11 mouse cellular contexts compared by ENCODE assay signal in genomic region chr13:63643394-63643793, GRCm38 (mm10).
DNase-seq lines count a peak whose midpoint lies in the region; ATAC-seq and TF ChIP-seq lines count a peak whose summit lies in the region.
"Had no signal": no experiment of that assay in that cellular context is flagged by ENCODE, and none has a peak within 500 bp of the region (broad histone marks: within the 10 kb centered on the region; RNA-seq: fewer than 3 reads in every experiment).

No protein-coding gene starts in this region.

- TF ChIP-seq CTCF in intestine, postnatal 0 days (IDR thresholded peaks at IDR 0.05; ENCODE audit: low read depth): no peak
- TF ChIP-seq CTCF in lung, postnatal 0 days (IDR thresholded peaks at IDR 0.05): no peak

- H3K27me3 ChIP-seq in embryonic facial prominence, embryonic 14.5 days (replicated peaks; ENCODE audit: control insufficient read depth, insufficient read depth, low read length): no peaks in the 10 kb centered on the region
- H3K27me3 ChIP-seq in intestine, postnatal 0 days (replicated peaks; ENCODE audit: control insufficient read depth, insufficient read depth, low read length): no peaks in the 10 kb centered on the region
- H3K27me3 ChIP-seq in lung, postnatal 0 days (replicated peaks; ENCODE audit: insufficient read depth, low read length): no peaks in the 10 kb centered on the region

- peak; percentile 85 for TF ChIP-seq EP300 in lung, postnatal 0 days (IDR thresholded peaks at IDR 0.05)

- intact Hi-C loops in left cerebral cortex, postnatal 10 days (cut with DNase I): no loop called here

- peak; percentile 27 for DNase-seq in adrenal gland, postnatal 14 days
- no peak for DNase-seq in adrenal gland, postnatal 36 days
- DNase-seq in embryonic facial prominence, embryonic 14.5 days (ENCODE audit: low spot score): peak; percentile 42
- peak; percentile 86 for DNase-seq in lung, postnatal 0 days (ENCODE audit: low spot score)
- DNase-seq in MN1 (ENCODE audit: low spot score): no peak
- no peak for DNase-seq in left cerebral cortex, postnatal 10 days (ENCODE audit: extremely low spot score in 1 of 2, low spot score in 2 of 2)
- no peak for DNase-seq in left cerebral cortex, adult 11 months (ENCODE audit: low spot score)
- DNase-seq: B cell, adult 2 months had no signal

- no peak; the same call in 1 of the 2 replicates for ATAC-seq in embryonic facial prominence, embryonic 14.5 days (ENCODE audit: low read depth)
- ATAC-seq in intestine, postnatal 0 days: no peak
- ATAC-seq in lung, postnatal 0 days: peak; percentile 80
- ATAC-seq: activated CD4-positive, CD25-positive, alpha-beta regulatory T cell, adult 4 months had no signal

- no peak overlapping the region for H3K4me3 ChIP-seq in embryonic facial prominence, embryonic 14.5 days (ENCODE audit: low read depth, low read length)
- H3K4me3 ChIP-seq in intestine, postnatal 0 days (ENCODE audit: low read depth, low read length): no peak overlapping the region
- H3K4me3 ChIP-seq in lung, postnatal 0 days (ENCODE audit: low read depth, low read length): no peak overlapping the region
- H3K4me3 ChIP-seq: megakaryocyte, embryonic 14.5 days had no signal

- no peak overlapping the region for H3K9ac ChIP-seq in embryonic facial prominence, embryonic 14.5 days (ENCODE audit: low read depth, low read length)
- H3K9ac ChIP-seq in intestine, postnatal 0 days (ENCODE audit: low read depth, low read length): no peak overlapping the region
- H3K9ac ChIP-seq in lung, postnatal 0 days (replicated peaks; ENCODE audit: low read depth): no peak overlapping the region

- peaks cover 22% of the 10 kb centered on the region for H3K4me1 ChIP-seq in embryonic facial prominence, embryonic 14.5 days (ENCODE audit: control insufficient read depth, insufficient read depth, low read length)
- H3K4me1 ChIP-seq in intestine, postnatal 0 days (replicated peaks; ENCODE audit: control insufficient read depth, insufficient read depth, low read length): no peaks in the 10 kb centered on the region
- 0 out of 2 replicates have a peak, but pooled peaks cover 5% of the 10 kb centered on the region for H3K4me1 ChIP-seq in lung, postnatal 0 days (ENCODE audit: insufficient read depth, low read depth, low read length)

- 29% methylated on average over 2 of the region's 2 CpGs for whole genome bisulfite sequencing in embryonic facial prominence, embryonic 14.5 days
- WGBS in intestine, postnatal 0 days: 47% methylated on average over 2 of the region's 2 CpGs
- WGBS in lung, postnatal 0 days: 26% methylated on average over 2 of the region's 2 CpGs

- H3K27ac ChIP-seq in embryonic facial prominence, embryonic 14.5 days (replicated peaks; ENCODE audit: low read depth, low read length): peak overlapping the region; percentile 76
- 0 out of 2 replicates have a peak overlapping the region, but pooled peaks have one; percentile 64 for H3K27ac ChIP-seq in intestine, postnatal 0 days (ENCODE audit: low read depth, low read length)
- peak overlapping the region; percentile 91 for H3K27ac ChIP-seq in lung, postnatal 0 days (ENCODE audit: low read length)

- H3K9me3 ChIP-seq in embryonic facial prominence, embryonic 14.5 days (ENCODE audit: control insufficient read depth, low read length): no peaks in the 10 kb centered on the region
- H3K9me3 ChIP-seq in intestine, postnatal 0 days (ENCODE audit: control insufficient read depth): no peaks in the 10 kb centered on the region
- no peaks in the 10 kb centered on the region for H3K9me3 ChIP-seq in lung, postnatal 0 days (ENCODE audit: low read length)

- no peak overlapping the region for H3K4me2 ChIP-seq in embryonic facial prominence, embryonic 14.5 days (ENCODE audit: low read depth, low read length)
- H3K4me2 ChIP-seq in intestine, postnatal 0 days (replicated peaks; ENCODE audit: low read depth): no peak overlapping the region
- H3K4me2 ChIP-seq in lung, postnatal 0 days (replicated peaks; ENCODE audit: low read depth, low read length): peak overlapping the region; percentile 31; the same call in 1 of the 2 replicates

- H3K36me3 ChIP-seq in embryonic facial prominence, embryonic 14.5 days (ENCODE audit: control insufficient read depth, insufficient read depth, low read length): no peaks in the 10 kb centered on the region
- H3K36me3 ChIP-seq in intestine, postnatal 0 days (ENCODE audit: control insufficient read depth, insufficient read depth): no peaks in the 10 kb centered on the region
- H3K36me3 ChIP-seq in lung, postnatal 0 days (ENCODE audit: insufficient read depth, low read length): no peaks in the 10 kb centered on the region

Comparison
In these comparisons a context has a peak if more than half of its experiments do, and no peak if none do; other contexts are left out.
1. DNase-seq: peak in adrenal gland, postnatal 14 days (single experiment), embryonic facial prominence, embryonic 14.5 days (single experiment) and lung, postnatal 0 days (single experiment); none in adrenal gland, postnatal 36 days (0 of 2), MN1 (single experiment), left cerebral cortex, postnatal 10 days (0 of 2) and left cerebral cortex, adult 11 months (single experiment).
2. Peak in every context shown above with its lines, with median percentiles within 50 percentile points of each other: H3K27ac ChIP-seq.